Mouse (Mus musculus) embryo, embryonic 9.5 days (tissue): Measurements from ENCODE around the gene Pacsin2.
"Not testable (repeated sequence)": the region's sequence is repeated elsewhere in the genome, so short reads cannot be mapped to it uniquely, and the experiment has no call there.

ENCODE experiments used
- DNase-seq: peaks from one replicate; pipeline ENCODE4 v3.0.0-alpha.2; 2017; ENCODE audit errors: extremely low spot score

Gene Pacsin2

GRCm38 (mm10) chr15:83464083-83464904 is at the start of gene Pacsin2:
Gene Pacsin2, minus strand, starts transcription at chr15:83464606.
- DNase-seq, result peak; percentile 96

GRCm38 (mm10) chr15:83512489-83513281 is 48.3 kb upstream of the Pacsin2 start:
- DNase-seq, result no peak

GRCm38 (mm10) chr15:83510805-83511405 is 46.5 kb upstream of the Pacsin2 start, which contains the start of gene Ttll1:
Gene Ttll1, minus strand, starts transcription at chr15:83510893.
- DNase-seq, result peak; percentile 94

GRCm38 (mm10) chr15:83509950-83510804 is 45.8 kb upstream of the Pacsin2 start:
- DNase-seq, result no peak

- not testable (repeated sequence) for DNase-seq
Observed at GRCm38 (mm10) chr15:83501483-83501882, 37.1 kb upstream of the Pacsin2 start.

- DNase-seq, result no peak
Observed at GRCm38 (mm10) chr15:83500352-83500751, 35.9 kb upstream of the Pacsin2 start.

- DNase-seq, result no peak
Observed at GRCm38 (mm10) chr15:83499211-83499755, 34.9 kb upstream of the Pacsin2 start.

- DNase-seq, result no peak
Observed at GRCm38 (mm10) chr15:83497299-83497698, 32.9 kb upstream of the Pacsin2 start.

GRCm38 (mm10) chr15:83495787-83496367 is 31.5 kb upstream of the Pacsin2 start:
- no peak for DNase-seq

GRCm38 (mm10) chr15:83495195-83495594 is 30.8 kb upstream of the Pacsin2 start:
- no peak for DNase-seq

- DNase-seq, result no peak
Observed at GRCm38 (mm10) chr15:83494572-83494920, 30.1 kb upstream of the Pacsin2 start.

- DNase-seq, result no peak
Observed at GRCm38 (mm10) chr15:83493856-83494571, 29.6 kb upstream of the Pacsin2 start.

- no peak for DNase-seq
Observed at GRCm38 (mm10) chr15:83491891-83492290, 27.5 kb upstream of the Pacsin2 start.

GRCm38 (mm10) chr15:83489471-83489870 is 25.1 kb upstream of the Pacsin2 start:
- DNase-seq, result no peak

- DNase-seq, result no peak
Observed at GRCm38 (mm10) chr15:83487477-83488115, 23.2 kb upstream of the Pacsin2 start.

GRCm38 (mm10) chr15:83484311-83484710 is 19.9 kb upstream of the Pacsin2 start:
- DNase-seq, result no peak

GRCm38 (mm10) chr15:83483482-83483881 is 19.1 kb upstream of the Pacsin2 start:
- no peak for DNase-seq

- DNase-seq, result no peak
Observed at GRCm38 (mm10) chr15:83482645-83483224, 18.3 kb upstream of the Pacsin2 start.

- DNase-seq, result no peak
Observed at GRCm38 (mm10) chr15:83481236-83481780, 16.9 kb upstream of the Pacsin2 start.
